Mouse (Mus musculus): ENCODE data around the gene Abca14. TPM values are rescaled to one million over a fixed set of nuclear protein-coding genes. Genes with fewer than 3 reads are reported as not detected.

The Abca14 gene
- polyA plus RNA-seq, 1 experiment from 2014 or later = not detected

- Histone ChIP-seq H3K4me1 (no peaks in the 10 kb centered on the region), H3K27me3 (no peaks in the 10 kb centered on the region), H3K9ac (no peak overlapping the region), H3K4me3 (replicated peaks) (no peak overlapping the region), H3K9me3 (no peaks in the 10 kb centered on the region), H3K27ac (no peak overlapping the region), H3K36me3 (replicated peaks) (no peaks in the 10 kb centered on the region), H3K4me2 (no peak overlapping the region)
- no peak for ATAC-seq (ENCODE audit: low FRiP score)
- 92% methylated on average over 4 of the region's 4 CpGs for WGBS
These were observed 22.1 kb upstream of the Abca14 start for GRCm38 (mm10) chr7:120181401-120182230.

DNA sequence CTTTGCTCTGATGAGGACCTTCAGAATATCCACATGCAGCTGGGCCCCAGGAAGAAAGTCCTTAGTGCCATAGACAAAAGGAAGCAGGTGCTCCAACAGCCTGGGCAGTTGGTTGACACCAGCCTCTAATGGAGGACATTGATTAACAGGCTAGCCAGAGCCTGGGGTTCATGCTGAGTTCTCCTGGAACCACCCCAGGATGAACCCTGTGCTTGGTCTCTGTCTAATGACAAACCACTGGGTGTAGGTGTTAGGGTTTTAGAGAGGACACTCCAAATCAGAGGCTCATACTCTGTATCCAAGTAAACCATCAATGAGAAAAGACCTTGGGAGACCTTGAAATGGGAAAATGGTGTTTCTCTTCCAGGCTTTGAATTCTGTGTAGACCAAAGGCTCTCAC, 20.9 kb upstream of the Abca14 start:
- no peaks in the 10 kb centered on the region for H3K9me3 ChIP-seq
- H3K9ac ChIP-seq = no peak overlapping the region
- no peak overlapping the region for H3K4me3 ChIP-seq (replicated peaks)
- no peaks in the 10 kb centered on the region for H3K36me3 ChIP-seq (replicated peaks)
- no peaks in the 10 kb centered on the region for H3K27me3 ChIP-seq
- no peak overlapping the region for H3K27ac ChIP-seq
- no peak overlapping the region for H3K4me2 ChIP-seq
- H3K4me1 ChIP-seq = no peaks in the 10 kb centered on the region
- no peak for ATAC-seq (ENCODE audit: low FRiP score)

DNA sequence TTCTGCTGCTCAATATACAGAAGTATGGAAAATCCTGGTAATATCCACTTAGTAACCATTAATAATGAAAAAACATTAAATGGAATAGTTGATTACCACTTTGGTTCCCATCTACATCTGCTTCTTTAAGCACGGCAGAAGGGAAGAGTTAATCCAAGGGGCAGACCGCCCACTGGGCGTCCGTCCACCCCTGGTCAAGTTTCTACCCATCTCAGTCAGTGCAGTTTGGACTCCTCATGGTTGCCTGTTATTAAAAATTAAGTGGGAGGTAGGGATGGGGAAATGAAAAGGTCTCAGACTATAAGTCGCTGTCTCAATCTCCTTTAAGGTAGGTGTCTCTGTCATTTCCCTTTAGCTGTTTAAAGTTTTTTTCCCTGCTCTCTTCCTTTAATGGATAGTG, 14.8 kb upstream of the Abca14 start:
- Histone ChIP-seq H3K9ac (no peak overlapping the region), H3K27me3 (no peaks in the 10 kb centered on the region), H3K4me1 (no peaks in the 10 kb centered on the region), H3K4me3 (replicated peaks) (no peak overlapping the region), H3K27ac (no peak overlapping the region), H3K9me3 (no peaks in the 10 kb centered on the region), H3K4me2 (no peak overlapping the region), H3K36me3 (replicated peaks) (no peaks in the 10 kb centered on the region)
- WGBS = 89% methylated on average over 5 of the region's 5 CpGs
- no peak for ATAC-seq (ENCODE audit: low FRiP score)

DNA sequence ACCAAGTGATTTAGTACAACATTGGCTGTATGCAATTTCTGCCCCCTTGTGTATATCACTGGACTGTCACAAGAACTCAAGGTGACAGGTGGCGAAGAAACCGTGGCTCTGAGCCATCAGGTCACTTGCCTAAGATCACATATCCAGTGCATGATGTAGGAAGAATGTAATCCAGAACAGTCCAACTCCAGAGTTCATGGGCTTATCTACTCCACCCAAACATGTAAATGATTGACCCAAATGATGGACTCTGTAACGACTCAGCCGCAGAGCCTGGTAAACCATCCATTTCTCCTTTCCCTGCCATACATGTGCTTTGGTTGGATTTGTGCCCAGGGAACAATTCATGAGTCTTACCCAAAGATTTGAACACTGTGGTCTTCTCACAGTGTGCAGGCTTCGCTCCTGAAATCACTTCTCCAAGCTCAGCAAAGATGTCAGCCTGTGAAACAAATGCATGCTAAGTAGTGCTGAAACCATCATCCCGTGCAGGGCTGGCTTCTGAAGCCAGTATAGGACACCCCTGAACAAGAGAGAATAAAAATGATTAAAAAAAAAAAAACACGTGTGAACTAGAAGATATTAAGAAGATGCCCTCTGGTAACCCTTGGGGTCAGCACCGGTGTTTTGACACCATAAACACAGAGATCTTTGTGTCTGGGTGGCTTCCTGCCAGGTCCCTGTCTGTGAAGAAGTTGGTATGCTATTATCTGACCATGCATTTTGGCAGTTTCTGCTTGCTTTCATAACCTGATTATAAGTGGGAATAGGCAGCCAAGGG, 14.2 kb upstream of the Abca14 start:
- WGBS = 84% methylated on average over 8 of the region's 8 CpGs
- Histone ChIP-seq H3K36me3 (replicated peaks) (no peaks in the 10 kb centered on the region), H3K4me2 (no peak overlapping the region), H3K4me3 (replicated peaks) (no peak overlapping the region), H3K9ac (no peak overlapping the region), H3K4me1 (no peaks in the 10 kb centered on the region), H3K27me3 (no peaks in the 10 kb centered on the region), H3K9me3 (no peaks in the 10 kb centered on the region), H3K27ac (no peak overlapping the region)
- no peak for ATAC-seq (ENCODE audit: low FRiP score)

- Histone ChIP-seq H3K36me3 (replicated peaks) (no peaks in the 10 kb centered on the region), H3K4me1 (no peaks in the 10 kb centered on the region), H3K27ac (no peak overlapping the region), H3K9ac (no peak overlapping the region), H3K27me3 (no peaks in the 10 kb centered on the region), H3K9me3 (no peaks in the 10 kb centered on the region), H3K4me3 (replicated peaks) (no peak overlapping the region), H3K4me2 (no peak overlapping the region)
- WGBS = 76% methylated on average over 8 of the region's 8 CpGs
- no peak for ATAC-seq (ENCODE audit: low FRiP score)
These were observed 13.6 kb upstream of the Abca14 start for GRCm38 (mm10) chr7:120190150-120190665.

DNA sequence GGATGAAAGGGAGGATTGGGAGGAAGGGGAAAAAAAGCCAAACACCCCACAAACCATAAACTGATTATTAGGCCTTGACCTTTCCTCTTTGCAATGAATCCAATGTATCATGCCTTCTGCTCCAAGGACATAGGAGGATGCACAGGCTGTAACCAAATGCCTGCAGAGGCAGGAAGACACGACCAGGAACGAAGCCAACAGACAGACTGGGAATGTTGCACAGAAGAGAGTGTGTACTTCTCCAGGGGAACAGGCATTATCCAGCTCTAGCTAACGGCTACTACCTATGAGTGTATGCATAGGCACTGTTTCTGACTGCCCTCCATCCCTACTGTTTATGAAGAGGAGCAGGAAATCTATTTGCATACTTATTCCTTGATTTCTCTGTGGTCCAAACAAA, 11.6 kb upstream of the Abca14 start:
- WGBS = 71% methylated on average over 3 of the region's 3 CpGs
- Histone ChIP-seq H3K27me3 (no peaks in the 10 kb centered on the region), H3K9ac (no peak overlapping the region), H3K9me3 (no peaks in the 10 kb centered on the region), H3K4me2 (no peak overlapping the region), H3K27ac (no peak overlapping the region), H3K4me3 (replicated peaks) (no peak overlapping the region), H3K4me1 (no peaks in the 10 kb centered on the region), H3K36me3 (replicated peaks) (no peaks in the 10 kb centered on the region)
- ATAC-seq (ENCODE audit: low FRiP score) = no peak

DNA sequence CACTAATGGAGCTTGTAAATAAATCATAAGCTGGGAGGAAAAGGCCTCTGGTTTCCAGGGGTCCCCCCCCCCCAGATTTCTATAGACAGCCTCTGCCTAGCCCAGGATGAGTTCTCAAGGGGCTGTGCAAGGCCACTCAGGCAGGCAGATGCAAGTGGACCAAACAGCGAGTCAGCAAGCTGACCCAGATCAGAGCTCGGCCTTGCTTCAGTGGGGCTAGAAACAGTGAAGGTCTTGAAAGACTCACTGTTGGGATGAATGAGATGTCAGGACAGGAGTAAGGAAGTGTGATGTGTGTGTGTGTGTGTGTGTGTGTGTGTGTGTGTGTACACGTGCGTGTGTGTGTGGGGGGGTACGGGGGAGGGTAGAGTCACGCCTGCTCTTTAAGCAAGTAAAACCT, 10.9 kb upstream of the Abca14 start:
- no peak for ATAC-seq (ENCODE audit: low FRiP score)
- WGBS = 79% methylated on average over 6 of the region's 6 CpGs
- H3K36me3 ChIP-seq (replicated peaks) = no peaks in the 10 kb centered on the region

GRCm38 (mm10) chr7:120195207-120195606, 8.6 kb upstream of the Abca14 start:
- peaks cover 11% of the 10 kb centered on the region for H3K27me3 ChIP-seq
- H3K27ac ChIP-seq = no peak overlapping the region
- 65% methylated on average over 4 of the region's 4 CpGs for WGBS
- no peaks in the 10 kb centered on the region for H3K4me1 ChIP-seq
- H3K4me2 ChIP-seq = no peak overlapping the region
- H3K4me3 ChIP-seq (replicated peaks) = no peak overlapping the region
- ATAC-seq (ENCODE audit: low FRiP score) = no peak
- H3K9ac ChIP-seq = no peak overlapping the region
- no peaks in the 10 kb centered on the region for H3K9me3 ChIP-seq
- H3K36me3 ChIP-seq (replicated peaks) = no peaks in the 10 kb centered on the region

More for the DNA sequence above, 10.9 kb upstream of the Abca14 start:
- no peak overlapping the region for H3K4me3 ChIP-seq (replicated peaks)
- no peak overlapping the region for H3K4me2 ChIP-seq
- H3K27me3 ChIP-seq = no peaks in the 10 kb centered on the region
- H3K9me3 ChIP-seq = no peaks in the 10 kb centered on the region
- no peaks in the 10 kb centered on the region for H3K4me1 ChIP-seq
- H3K27ac ChIP-seq = no peak overlapping the region
- H3K9ac ChIP-seq = no peak overlapping the region

DNA sequence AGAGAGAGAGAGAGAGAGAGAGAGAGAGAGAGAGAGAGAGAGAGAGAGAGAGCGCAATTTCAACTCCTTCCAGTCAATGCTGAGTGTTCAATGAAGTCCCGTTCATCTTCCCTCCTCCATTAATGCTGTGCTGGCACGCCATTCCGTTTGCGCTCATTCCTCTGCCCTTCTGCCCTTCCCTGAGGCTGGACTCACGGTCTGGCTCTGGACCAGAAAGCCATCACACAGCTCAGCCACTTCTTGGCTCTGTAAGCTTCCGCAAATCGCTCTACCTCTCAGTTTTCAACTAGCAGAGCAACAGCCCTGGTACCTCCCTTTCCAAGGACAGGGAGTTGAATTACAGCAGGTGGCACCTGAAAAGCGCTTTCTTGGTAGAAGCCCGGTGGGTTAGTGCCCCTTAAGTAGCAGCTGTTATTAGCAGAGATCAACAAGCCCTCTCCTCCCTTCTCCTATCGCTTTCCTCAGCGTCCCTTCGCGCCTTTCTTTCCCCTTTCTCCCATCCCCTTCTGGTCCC, 2.5 kb upstream of the Abca14 start:
- Histone ChIP-seq H3K27ac (no peak overlapping the region), H3K27me3 (peaks cover 43% of the 10 kb centered on the region), H3K4me3 (replicated peaks) (peak overlapping the region; percentile 25), H3K9me3 (no peaks in the 10 kb centered on the region), H3K9ac (no peak overlapping the region), H3K4me1 (peaks cover 14% of the 10 kb centered on the region), H3K4me2 (peak overlapping the region; percentile 48), H3K36me3 (replicated peaks) (no peaks in the 10 kb centered on the region)
- 5% methylated on average over 14 of the region's 14 CpGs for WGBS
- no peak for ATAC-seq (ENCODE audit: low FRiP score)

DNA sequence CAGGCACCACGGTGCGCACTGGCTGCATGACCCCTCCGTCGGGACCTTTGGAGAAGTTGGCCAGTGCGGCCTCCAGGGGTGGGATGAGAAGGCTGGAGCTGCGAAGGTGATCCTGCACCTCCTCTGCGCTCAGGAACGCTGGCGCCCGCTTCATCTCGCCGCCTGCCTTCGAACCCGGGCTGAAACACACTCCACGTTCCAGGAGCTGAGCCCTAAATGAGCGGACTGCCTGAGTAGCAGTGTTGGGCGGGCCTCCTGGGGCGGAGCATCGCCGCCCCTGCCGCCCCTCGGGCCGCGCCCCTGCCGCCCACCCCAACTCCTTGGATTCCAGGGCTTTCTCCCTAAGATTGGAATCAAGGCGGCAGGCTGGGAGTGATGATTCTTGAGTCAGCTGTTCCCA, 2.0 kb upstream of the Abca14 start, which contains the start of gene Crym:
TSS of gene Crym (minus strand) at position 341 of the 400 bp plus-strand sequence.
- Histone ChIP-seq H3K4me1 (peaks cover 14% of the 10 kb centered on the region), H3K27ac (no peak within 1 kb of the TSS), H3K9me3 (no peaks in the 10 kb centered on the region), H3K27me3 (peaks cover 43% of the 10 kb centered on the region), H3K36me3 (replicated peaks) (no peaks in the 10 kb centered on the region), H3K4me3 (replicated peaks) (peak within 1 kb of the TSS; percentile 25), H3K9ac (no peak within 1 kb of the TSS; the same call in 1 of the 2 replicates), H3K4me2 (peak within 1 kb of the TSS; percentile 48)
- 2% methylated on average over 26 of the region's 26 CpGs for WGBS
- no peak for ATAC-seq (ENCODE audit: low FRiP score)

- no peak overlapping the region for H3K9ac ChIP-seq
- H3K36me3 ChIP-seq (replicated peaks) = no peaks in the 10 kb centered on the region
- no peak overlapping the region for H3K27ac ChIP-seq
- no peak overlapping the region for H3K4me3 ChIP-seq (replicated peaks)
- peaks cover 24% of the 10 kb centered on the region for H3K27me3 ChIP-seq
- H3K4me2 ChIP-seq = no peak overlapping the region
- no peak for ATAC-seq (ENCODE audit: low FRiP score)
- 65% methylated on average over 9 of the region's 9 CpGs for WGBS
- peaks cover 9% of the 10 kb centered on the region for H3K4me1 ChIP-seq
- no peaks in the 10 kb centered on the region for H3K9me3 ChIP-seq
These were observed 2.2 kb downstream of the Abca14 start for GRCm38 (mm10) chr7:120205989-120206388.

- Histone ChIP-seq H3K4me1 (no peaks in the 10 kb centered on the region), H3K27me3 (no peaks in the 10 kb centered on the region), H3K9ac (no peak overlapping the region), H3K27ac (no peak overlapping the region), H3K36me3 (replicated peaks) (no peaks in the 10 kb centered on the region), H3K9me3 (no peaks in the 10 kb centered on the region), H3K4me2 (no peak overlapping the region), H3K4me3 (replicated peaks) (no peak overlapping the region)
- ATAC-seq (ENCODE audit: low FRiP score) = no peak
These were observed 24.8 kb downstream of the Abca14 start for GRCm38 (mm10) chr7:120228541-120228940.

Measured in forebrain, embryonic 12.5 days (tissue).